Mouse (Mus musculus): ENCODE measurements at regions not wholly inside any gene's neighbourhood (a gene's known extent, or its start where the extent isn't known, plus 50 kb on each side); places are given as distances from the start of the nearest gene placed in this dataset.

- Histone ChIP-seq H3K4me1 (ENCODE audit: insufficient read depth) (no peaks in the 10 kb centered on the region), H3K9ac (no peak overlapping the region), H3K36me3 (ENCODE audit: insufficient read depth) (no peaks in the 10 kb centered on the region), H3K27me3 (ENCODE audit: insufficient read depth, low read length) (no peaks in the 10 kb centered on the region), H3K27ac (ENCODE audit: low read depth) (no peak overlapping the region), H3K4me3 (ENCODE audit: low read depth, low read length) (no peak overlapping the region), H3K4me2 (no peak overlapping the region), H3K9me3 (ENCODE audit: low read depth, low read length) (no peaks in the 10 kb centered on the region)
- DNase-seq (no peak), ATAC-seq (ENCODE audit: insufficient read depth) (no peak)
- no peak for TF ChIP-seq CTCF (IDR thresholded peaks at IDR 0.05; ENCODE audit: low read depth)
Measured at GRCm38 (mm10) chr3:159741816-159742215, 97.7 kb upstream of the Wls start.

GRCm38 (mm10) chr3:159759740-159760139 is 79.7 kb upstream of the Wls start:
- no peak overlapping the region for H3K4me3 ChIP-seq (ENCODE audit: low read depth, low read length)
- 56% methylated on average over 1 of the region's 1 CpGs for WGBS
- H3K27ac ChIP-seq (ENCODE audit: low read depth) = no peak overlapping the region
- H3K4me1 ChIP-seq (ENCODE audit: insufficient read depth) = no peaks in the 10 kb centered on the region
- no peaks in the 10 kb centered on the region for H3K9me3 ChIP-seq (ENCODE audit: low read depth, low read length)
- ATAC-seq (ENCODE audit: insufficient read depth) = no peak
- no peaks in the 10 kb centered on the region for H3K36me3 ChIP-seq (ENCODE audit: insufficient read depth)
- H3K27me3 ChIP-seq (ENCODE audit: insufficient read depth, low read length) = no peaks in the 10 kb centered on the region
- no peak overlapping the region for H3K4me2 ChIP-seq
- H3K9ac ChIP-seq = no peak overlapping the region
- DNase-seq = no peak
- no peak for TF ChIP-seq CTCF (IDR thresholded peaks at IDR 0.05; ENCODE audit: low read depth)

- Histone ChIP-seq H3K9ac (no peak overlapping the region), H3K9me3 (ENCODE audit: low read depth, low read length) (no peaks in the 10 kb centered on the region), H3K4me3 (ENCODE audit: low read depth, low read length) (no peak overlapping the region), H3K27me3 (ENCODE audit: insufficient read depth, low read length) (no peaks in the 10 kb centered on the region), H3K4me1 (ENCODE audit: insufficient read depth) (no peaks in the 10 kb centered on the region), H3K27ac (ENCODE audit: low read depth) (no peak overlapping the region), H3K4me2 (no peak overlapping the region), H3K36me3 (ENCODE audit: insufficient read depth) (no peaks in the 10 kb centered on the region)
- no peak for ATAC-seq (ENCODE audit: insufficient read depth)
- DNase-seq = no peak
- WGBS = 76% methylated on average over 2 of the region's 2 CpGs
- TF ChIP-seq CTCF (IDR thresholded peaks at IDR 0.05; ENCODE audit: low read depth) = no peak
Measured at GRCm38 (mm10) chr3:159760293-159760692, 79.2 kb upstream of the Wls start.

DNA sequence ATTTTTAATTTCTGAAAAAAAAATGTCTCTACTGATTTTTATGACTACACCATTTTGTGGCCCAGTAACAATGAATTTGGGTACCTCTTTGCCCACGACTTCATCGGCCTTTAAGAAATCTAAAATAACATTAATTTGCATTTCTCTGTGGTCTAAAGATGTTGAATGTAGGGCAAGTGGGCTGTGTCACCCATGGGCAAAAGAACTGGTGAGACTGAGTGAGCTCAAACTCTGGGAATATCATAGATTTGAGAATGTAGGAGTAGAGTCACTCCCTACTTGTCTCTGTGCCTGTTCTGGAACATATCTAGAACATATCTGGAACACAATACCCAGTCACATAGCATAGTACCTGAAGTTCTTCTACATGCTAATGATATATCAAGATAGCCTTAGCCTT is 78.5 kb upstream of the Wls start:
- H3K9me3 ChIP-seq (ENCODE audit: low read depth, low read length) = no peaks in the 10 kb centered on the region
- no peaks in the 10 kb centered on the region for H3K27me3 ChIP-seq (ENCODE audit: insufficient read depth, low read length)
- H3K9ac ChIP-seq = no peak overlapping the region
- H3K4me2 ChIP-seq = no peak overlapping the region
- no peaks in the 10 kb centered on the region for H3K4me1 ChIP-seq (ENCODE audit: insufficient read depth)
- no peak overlapping the region for H3K4me3 ChIP-seq (ENCODE audit: low read depth, low read length)
- 82% methylated on average over 2 of the region's 2 CpGs for WGBS
- no peaks in the 10 kb centered on the region for H3K36me3 ChIP-seq (ENCODE audit: insufficient read depth)
- H3K27ac ChIP-seq (ENCODE audit: low read depth) = no peak overlapping the region
- TF ChIP-seq CTCF (IDR thresholded peaks at IDR 0.05; ENCODE audit: low read depth) = no peak
- no peak for ATAC-seq (ENCODE audit: insufficient read depth)
- no peak for DNase-seq

DNA sequence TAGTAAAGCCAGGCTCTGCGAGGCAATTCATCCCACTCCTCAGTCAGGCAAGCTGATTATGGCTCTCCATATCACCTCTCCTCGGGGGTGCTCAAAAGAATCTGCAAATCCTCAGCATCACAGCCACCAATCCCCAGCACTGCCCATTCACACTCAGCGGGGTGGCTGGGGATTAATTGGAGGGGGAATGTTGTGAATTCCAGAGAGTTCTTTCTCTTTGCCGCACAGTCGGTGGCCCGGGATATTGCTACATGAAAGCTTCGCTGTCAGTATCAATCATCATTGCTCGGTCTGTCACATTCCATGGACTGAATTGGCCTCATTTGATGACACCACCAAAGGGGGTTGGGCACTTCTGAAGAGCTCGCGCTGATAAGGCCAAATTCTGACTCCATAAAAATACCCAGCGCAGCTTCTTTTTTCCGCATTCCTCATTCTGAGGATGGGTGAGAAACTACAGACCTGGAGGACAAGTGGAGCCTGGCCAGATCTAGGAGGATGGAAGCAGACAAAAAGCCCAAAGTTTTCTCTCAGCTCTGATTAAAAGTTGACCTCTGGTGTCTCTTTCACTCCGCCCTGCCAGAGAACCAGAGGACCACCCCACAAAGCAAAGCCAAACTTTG is 57.1 kb upstream of the Wls start:
- Histone ChIP-seq H3K27me3 (ENCODE audit: insufficient read depth, low read length) (no peaks in the 10 kb centered on the region), H3K4me3 (ENCODE audit: low read depth, low read length) (no peak overlapping the region), H3K36me3 (ENCODE audit: insufficient read depth) (no peaks in the 10 kb centered on the region), H3K4me1 (ENCODE audit: insufficient read depth) (no peaks in the 10 kb centered on the region), H3K9me3 (ENCODE audit: low read depth, low read length) (no peaks in the 10 kb centered on the region), H3K4me2 (peak overlapping the region; percentile 41; the same call in 1 of the 2 replicates), H3K27ac (ENCODE audit: low read depth) (no peak overlapping the region), H3K9ac (no peak overlapping the region)
- ATAC-seq (ENCODE audit: insufficient read depth) (peak; percentile 74; the same call in 1 of the 2 replicates), DNase-seq (peak; percentile 21)
- TF ChIP-seq CTCF (IDR thresholded peaks at IDR 0.05; ENCODE audit: low read depth) = no peak
- 8% methylated on average over 13 of the region's 13 CpGs for WGBS

DNA sequence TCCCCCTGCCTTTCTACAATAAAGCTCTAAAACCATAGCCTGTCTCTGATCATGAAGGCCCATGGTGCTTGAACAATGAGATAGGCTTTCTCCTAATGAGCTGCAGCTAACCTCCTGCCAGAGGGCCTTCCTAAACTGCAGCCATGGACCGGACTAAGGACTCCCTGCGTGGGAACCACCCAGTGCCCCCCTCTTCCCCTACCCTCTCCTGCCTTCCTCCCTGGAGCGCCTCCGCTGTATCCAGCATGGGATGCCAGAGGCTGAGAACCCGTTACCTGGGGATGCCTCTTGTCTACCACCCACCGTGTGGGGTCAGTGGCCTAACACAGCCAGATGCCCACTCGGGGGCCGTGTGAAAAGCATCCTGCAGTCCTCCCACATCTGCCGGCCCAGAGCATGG is 51.7 kb upstream of the Wls start:
- H3K4me2 ChIP-seq = no peak overlapping the region
- DNase-seq (no peak), ATAC-seq (ENCODE audit: insufficient read depth) (no peak)
- no peak for TF ChIP-seq CTCF (IDR thresholded peaks at IDR 0.05; ENCODE audit: low read depth)
- no peak overlapping the region for H3K9ac ChIP-seq
- 68% methylated on average over 9 of the region's 9 CpGs for WGBS
- H3K4me3 ChIP-seq (ENCODE audit: low read depth, low read length) = no peak overlapping the region
- no peaks in the 10 kb centered on the region for H3K4me1 ChIP-seq (ENCODE audit: insufficient read depth)
- H3K9me3 ChIP-seq (ENCODE audit: low read depth, low read length) = no peaks in the 10 kb centered on the region
- no peaks in the 10 kb centered on the region for H3K27me3 ChIP-seq (ENCODE audit: insufficient read depth, low read length)
- no peaks in the 10 kb centered on the region for H3K36me3 ChIP-seq (ENCODE audit: insufficient read depth)
- H3K27ac ChIP-seq (ENCODE audit: low read depth) = no peak overlapping the region

Measured in lung, embryonic 14.5 days (tissue).